Mouse (Mus musculus) liver, embryonic 14.5 days (tissue): ENCODE data around the gene Cfap46. TPM values are rescaled to one million over a fixed set of nuclear protein-coding genes. Genes with fewer than 3 reads are reported as not detected.

Experiments
- ATAC-seq: fragments of 200-750 bp; cut with Nextera tagmentation; 2 replicates; pipeline ENCODE4 v1.8.0; 2017; ENCODE audit warnings: moderate number of reproducible peaks, mild to moderate bottlenecking, moderate library complexity; ENCODE audit not compliant: insufficient read depth
- DNase-seq, 3 experiments: peaks; one replicate each; pipeline ENCODE4 v3.0.0-alpha.2; 2012 to 2013; ENCODE audit warnings: low read depth in 3 of 3, low spot score in 3 of 3
- H3K27ac ChIP-seq: fragments of 300-500 bp; sonication (generic); 2 replicates; pipeline ENCODE4 v1.5.1; 2014; ENCODE audit warnings: moderate library complexity, mild to moderate bottlenecking, control low read depth, inconsistent platforms
- H3K27me3 ChIP-seq: fragments of 300-500 bp; sonication (generic); 2 replicates; pipeline ENCODE4 v1.6.1; 2014; ENCODE audit warnings: mild to moderate bottlenecking, low read length, moderate library complexity; ENCODE audit not compliant: control insufficient read depth, insufficient read depth
- H3K36me3 ChIP-seq: fragments of 300-500 bp; sonication (generic); replicated peaks from 2 replicates; pipeline ENCODE4 v1.6.1; 2014; ENCODE audit warnings: low read depth; ENCODE audit not compliant: control insufficient read depth, insufficient read depth
- H3K4me1 ChIP-seq, 2 experiments: fragments of 200-500 bp in 1 of 2; fragments of 300-500 bp in 1 of 2; sonication (generic) in 1 of 2; replicated peaks; 2 replicates each; pipeline ENCODE4 v1.6.1; 2012 to 2014; ENCODE audit warnings: antibody characterized with exemption in 1 of 2, inconsistent platforms in 1 of 2, low read length in 1 of 2; ENCODE audit not compliant: control insufficient read depth in 2 of 2, insufficient read depth in 2 of 2
- H3K4me2 ChIP-seq: fragments of 300-500 bp; sonication (generic); 2 replicates; pipeline ENCODE4 v1.6.1; 2014; ENCODE audit warnings: low read depth, mild to moderate bottlenecking, control low read depth, moderate library complexity
- H3K4me3 ChIP-seq, 2 experiments: fragments of 200-500 bp in 1 of 2; fragments of 300-500 bp in 1 of 2; sonication (generic) in 1 of 2; 2 replicates each; pipeline ENCODE4 v1.5.1; 2012 to 2014; ENCODE audit warnings: low read depth in 2 of 2, low read length in 2 of 2, mild to moderate bottlenecking in 2 of 2, control low read depth in 1 of 2, inconsistent platforms in 1 of 2, moderate library complexity in 1 of 2; ENCODE audit not compliant: insufficient read depth in 1 of 2
- H3K9ac ChIP-seq: fragments of 300-500 bp; sonication (generic); replicated peaks from 2 replicates; pipeline ENCODE4 v1.6.1; 2014; ENCODE audit warnings: mild to moderate bottlenecking, control low read depth, moderate library complexity
- H3K9me3 ChIP-seq: fragments of 300-500 bp; sonication (generic); 2 replicates; pipeline ENCODE4 v1.6.1; 2016; ENCODE audit warnings: low read length, mixed read lengths; ENCODE audit not compliant: control insufficient read depth
- CTCF ChIP-seq: IDR thresholded peaks from 2 replicates; pipeline ENCODE4 v1.5.1; 2016; ENCODE audit warnings: antibody characterized with exemption, low read depth, control low read depth
- EP300 ChIP-seq: IDR thresholded peaks from 2 replicates; pipeline ENCODE4 v1.6.1; 2016; ENCODE audit warnings: antibody characterized with exemption, low read depth
- WGBS: fragments of 180-500 bp; shearing (Covaris S2); extraction: QIAGEN DNeasy Blood & Tissue Kit; methylation state at CpG from one replicate; pipeline ENCODE4 v1.1.7; 2014; ENCODE audit not compliant: insufficient replicate concordance; 5-methylcytosine and 5-hydroxymethylcytosine counted together
- polyA plus RNA-seq, 2 experiments: library from polyadenylated mRNA; depleted of rRNA in 1 of 2; stranded (reverse) in 1 of 2; unstranded in 1 of 2; fragments of >200 nt; fragmentation: Nextera tagmentation in 1 of 2; extraction: Ambion mirVana in 1 of 2; gene quantifications; 2 replicates each; pipeline versions ENCODE4 v1.2.1 to v1.2.3; 2012 to 2014

The Cfap46 gene
- polyA plus RNA-seq, 2 experiments: not detected

- H3K9me3 ChIP-seq: no peaks in the 10 kb centered on the region
- H3K9ac ChIP-seq: no peak overlapping the region
- no peak overlapping the region for H3K4me3 ChIP-seq
- no peaks in the 10 kb centered on the region for H3K36me3 ChIP-seq
- ATAC-seq (no peak), DNase-seq (no peak)
- TF ChIP-seq EP300 (no peak), CTCF (no peak)
- H3K4me2 ChIP-seq: no peak overlapping the region
- H3K27ac ChIP-seq: no peak overlapping the region
- H3K27me3 ChIP-seq: peaks cover 79% of the 10 kb centered on the region
- 2% methylated on average over 82 of the region's 82 CpGs for WGBS
- H3K4me1 ChIP-seq: no peaks in the 10 kb centered on the region
Measured at GRCm38 (mm10) chr7:139581801-139582571, 101.6 kb downstream of the Cfap46 start.

- Histone ChIP-seq H3K9ac (no peak overlapping the region), H3K4me1 (no peaks in the 10 kb centered on the region), H3K36me3 (no peaks in the 10 kb centered on the region), H3K9me3 (no peaks in the 10 kb centered on the region), H3K27ac (no peak overlapping the region), H3K4me2 (no peak overlapping the region), H3K27me3 (peaks cover 70% of the 10 kb centered on the region), H3K4me3 (no peak overlapping the region)
- DNase-seq (no peak), ATAC-seq (no peak)
- WGBS: 3% methylated on average over 78 of the region's 78 CpGs
- no peak for TF ChIP-seq CTCF
- no peak for TF ChIP-seq EP300
Measured at GRCm38 (mm10) chr7:139580851-139581775, 102.5 kb downstream of the Cfap46 start.

GRCm38 (mm10) chr7:139579261-139579905 lies 104.2 kb downstream of the Cfap46 start:
- DNase-seq (no peak), ATAC-seq (no peak)
- H3K27ac ChIP-seq: no peak overlapping the region
- H3K36me3 ChIP-seq: no peaks in the 10 kb centered on the region
- H3K27me3 ChIP-seq: peaks cover 53% of the 10 kb centered on the region
- H3K4me2 ChIP-seq: no peak overlapping the region
- 69% methylated on average over 21 of the region's 21 CpGs for WGBS
- no peaks in the 10 kb centered on the region for H3K9me3 ChIP-seq
- no peaks in the 10 kb centered on the region for H3K4me1 ChIP-seq
- H3K4me3 ChIP-seq: no peak overlapping the region
- H3K9ac ChIP-seq: no peak overlapping the region
- TF ChIP-seq EP300 (no peak), CTCF (no peak)

GRCm38 (mm10) chr7:139576064-139576686 lies 107.4 kb downstream of the Cfap46 start:
- no peak for TF ChIP-seq CTCF
- no peak for TF ChIP-seq EP300
- DNase-seq (no peak), ATAC-seq (peak; percentile 37)
- H3K27me3 ChIP-seq: peaks cover 21% of the 10 kb centered on the region
- H3K4me3 ChIP-seq: no peak overlapping the region
- H3K36me3 ChIP-seq: no peaks in the 10 kb centered on the region
- no peaks in the 10 kb centered on the region for H3K4me1 ChIP-seq
- H3K27ac ChIP-seq: no peak overlapping the region
- 54% methylated on average over 16 of the region's 16 CpGs for WGBS
- H3K9ac ChIP-seq: no peak overlapping the region
- H3K9me3 ChIP-seq: no peaks in the 10 kb centered on the region
- no peak overlapping the region for H3K4me2 ChIP-seq
